Mouse (Mus musculus) gastrocnemius, adult 2 months (tissue): ENCODE results near the gene Kcnma1. TPM values are rescaled to one million over a fixed set of nuclear protein-coding genes. Genes with fewer than 3 reads are reported as not detected.
A peak's percentile ranks its signal among the peaks of the same experiment; 100 is the strongest.

Experiments used
- DNase-seq: peaks from one replicate; pipeline ENCODE4 v3.0.0; 2022
- H3K27ac ChIP-seq: fragments of 200-600 bp; 2 replicates; pipeline ENCODE4 v1.8.1; 2022; ENCODE audit warnings: mild to moderate bottlenecking
- H3K4me3 ChIP-seq: fragments of 200-600 bp; 2 replicates; pipeline ENCODE4 v1.8.1; 2022; ENCODE audit warnings: mild to moderate bottlenecking, moderate library complexity
- CTCF ChIP-seq: fragments of 200-600 bp; IDR thresholded peaks from 2 replicates; pipeline ENCODE4 v1.8.1; 2022; ENCODE audit warnings: antibody characterized with exemption, mild to moderate bottlenecking, moderate library complexity
- intact Hi-C: fragments of 180-260 bp; cut with DNase I; formaldehyde crosslinking; loops from one replicate; pipeline ENCODE4 v1.15.1; 2025
- total RNA-seq, 2 experiments: library from RNA; stranded (reverse); gene quantifications; 2 replicates each; pipeline ENCODE4 v1.2.3; 2021

The Kcnma1 gene
- total RNA-seq, 2 experiments from 2014 or later, result 52.6 to 80.4 TPM

DNA sequence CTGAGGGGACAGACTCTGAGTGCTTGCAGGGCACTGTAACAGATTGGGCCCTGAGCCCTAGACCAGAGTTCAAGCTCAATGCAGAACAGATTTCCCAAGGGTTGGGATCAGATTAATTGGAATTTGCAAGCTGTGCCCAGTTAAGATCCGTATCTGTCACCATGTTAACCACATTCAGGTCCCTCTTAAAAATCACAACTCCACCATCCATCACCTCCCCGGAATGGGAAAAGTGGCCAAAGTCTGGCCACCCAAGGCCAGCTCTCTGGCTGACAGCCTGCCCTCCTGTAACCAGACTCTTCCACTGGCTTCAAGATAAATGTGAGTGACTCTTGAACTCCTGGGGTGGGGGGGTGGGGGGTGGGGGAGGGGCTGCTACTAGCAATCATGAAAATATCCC is 70.4 kb downstream of the Kcnma1 start:
- no peak for TF ChIP-seq CTCF
- Histone ChIP-seq H3K4me3 (no peak overlapping the region), H3K27ac (peak overlapping the region; percentile 90)
- peak; percentile 82 for DNase-seq
- intact Hi-C loops, result loop anchor here (2.0 to 5.0 kb wide), 3 partner anchors 41 to 87 kb away; no protein-coding TSS in a partner anchor

DNA sequence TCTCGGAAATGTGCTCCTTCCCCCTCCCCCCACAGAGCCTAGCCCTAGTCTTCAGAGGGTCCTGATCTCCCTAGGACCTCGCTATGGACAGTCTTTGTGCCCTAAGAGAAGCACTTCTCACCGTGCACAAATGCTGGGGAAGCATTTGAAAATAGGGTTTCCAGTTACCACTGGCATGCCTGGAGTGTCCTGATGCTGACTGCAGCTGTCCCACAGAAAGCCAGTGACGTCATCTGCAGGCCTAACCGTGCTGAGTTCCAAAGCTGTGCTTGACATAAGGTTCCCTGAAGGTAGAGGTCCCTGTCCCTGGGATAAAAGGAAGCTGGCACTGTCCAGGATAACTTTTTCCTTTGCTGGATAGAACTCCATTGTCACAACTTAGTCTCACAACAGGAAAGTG is 71.1 kb downstream of the Kcnma1 start:
- no peak for TF ChIP-seq CTCF
- DNase-seq, result peak; percentile 79
- H3K4me3 ChIP-seq, result no peak overlapping the region
- H3K27ac ChIP-seq, result peak overlapping the region; percentile 90
- intact Hi-C loops, result loop anchor here (2.0 to 5.0 kb wide), 3 partner anchors 40 to 86 kb away; no protein-coding TSS in a partner anchor

DNA sequence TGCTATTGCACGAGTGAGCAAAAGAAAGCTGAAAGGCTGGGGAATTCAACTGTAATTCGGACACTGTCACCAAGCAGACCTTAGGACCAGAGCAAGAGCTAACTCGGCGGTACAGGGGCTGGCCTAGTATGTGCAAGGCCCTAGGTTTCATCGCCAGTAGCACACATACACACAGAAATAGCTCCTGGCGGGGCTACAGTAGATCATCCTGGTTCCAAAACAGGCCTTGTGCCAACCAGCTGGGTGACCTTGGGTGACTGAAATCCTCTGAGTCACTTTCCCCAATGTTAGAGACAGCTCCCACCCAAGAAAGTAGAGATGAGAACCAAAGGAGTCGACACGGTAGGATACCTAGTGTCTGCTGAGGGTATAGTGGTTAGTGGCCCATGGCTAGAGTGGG is 72.2 kb downstream of the Kcnma1 start:
- peak; percentile 83 for DNase-seq
- intact Hi-C loops, result loop anchor here (2.0 to 5.0 kb wide), 3 partner anchors 39 to 85 kb away; no protein-coding TSS in a partner anchor

DNA sequence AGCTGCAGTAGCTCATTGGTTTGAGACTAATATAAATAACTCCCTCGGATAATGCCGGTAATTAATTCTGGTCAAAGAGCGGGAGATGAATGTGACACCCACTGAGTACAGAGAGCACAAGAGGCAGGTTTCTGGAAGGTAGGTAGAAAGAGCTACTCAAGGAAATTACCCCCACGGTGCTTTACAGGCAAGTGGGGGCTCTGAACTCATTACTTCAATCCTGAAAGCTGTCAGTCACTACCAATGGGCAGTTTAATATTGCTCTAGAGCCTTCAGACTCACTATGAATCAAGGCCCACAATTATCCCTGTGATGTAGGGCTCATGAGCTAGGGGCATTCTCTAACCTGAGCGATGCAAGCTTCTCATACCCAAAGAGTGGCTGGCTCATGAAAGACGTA is 79.3 kb downstream of the Kcnma1 start:
- Histone ChIP-seq H3K4me3 (no peak overlapping the region), H3K27ac (no peak overlapping the region)
- TF ChIP-seq CTCF, result no peak
- intact Hi-C loops, result no loop called here
- DNase-seq, result no peak

More for the DNA sequence above, 72.2 kb downstream of the Kcnma1 start:
- peak overlapping the region; percentile 17; the same call in 1 of the 2 replicates for H3K4me3 ChIP-seq
- no peak for TF ChIP-seq CTCF
- peak overlapping the region; percentile 90 for H3K27ac ChIP-seq

DNA sequence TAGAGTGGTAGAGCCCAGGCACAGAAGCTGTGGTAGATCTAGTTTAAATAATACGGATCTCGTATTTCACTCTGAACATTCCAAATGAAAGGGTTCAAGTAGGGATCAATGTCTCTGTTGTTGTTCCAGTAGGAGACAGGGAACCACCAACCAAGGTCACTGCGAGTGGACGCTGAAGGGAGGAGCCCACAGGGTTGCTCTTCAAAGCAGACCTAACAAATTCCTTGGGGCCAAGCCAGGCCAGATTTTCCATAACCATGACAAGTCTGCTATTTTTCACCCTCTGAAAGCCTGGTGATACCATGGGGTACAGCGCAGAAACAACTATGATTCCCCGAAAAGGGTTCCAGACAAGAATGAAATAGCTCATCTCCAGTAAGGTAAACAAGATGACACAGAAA is 82.6 kb downstream of the Kcnma1 start:
- no peak overlapping the region for H3K4me3 ChIP-seq
- no peak for TF ChIP-seq CTCF
- intact Hi-C loops, result no loop called here
- peak overlapping the region; percentile 54 for H3K27ac ChIP-seq
- peak; percentile 60 for DNase-seq

DNA sequence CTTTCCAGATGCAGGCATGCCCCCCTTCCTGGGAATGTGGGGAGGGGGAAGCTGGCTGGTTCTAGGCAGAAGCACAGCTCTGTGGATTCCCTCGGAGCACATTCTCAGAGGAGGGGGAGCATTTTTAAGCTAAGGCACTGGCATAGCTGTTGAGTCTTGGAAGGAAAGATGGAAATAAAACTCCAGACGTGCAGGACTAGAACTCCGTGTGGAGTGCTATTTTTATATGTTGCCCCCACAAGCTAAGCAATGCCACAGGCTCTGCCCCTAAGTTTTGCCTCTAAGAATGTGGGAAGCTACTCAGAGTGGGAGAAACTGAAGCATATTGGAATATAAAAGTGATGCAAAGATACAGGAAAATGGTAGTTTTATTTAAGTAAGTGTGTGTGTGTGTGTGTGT is 85.1 kb downstream of the Kcnma1 start:
- TF ChIP-seq CTCF, result no peak
- H3K4me3 ChIP-seq, result no peak overlapping the region
- H3K27ac ChIP-seq, result peak overlapping the region; percentile 12; the same call in 1 of the 2 replicates
- no peak for DNase-seq
- intact Hi-C loops, result no loop called here

DNA sequence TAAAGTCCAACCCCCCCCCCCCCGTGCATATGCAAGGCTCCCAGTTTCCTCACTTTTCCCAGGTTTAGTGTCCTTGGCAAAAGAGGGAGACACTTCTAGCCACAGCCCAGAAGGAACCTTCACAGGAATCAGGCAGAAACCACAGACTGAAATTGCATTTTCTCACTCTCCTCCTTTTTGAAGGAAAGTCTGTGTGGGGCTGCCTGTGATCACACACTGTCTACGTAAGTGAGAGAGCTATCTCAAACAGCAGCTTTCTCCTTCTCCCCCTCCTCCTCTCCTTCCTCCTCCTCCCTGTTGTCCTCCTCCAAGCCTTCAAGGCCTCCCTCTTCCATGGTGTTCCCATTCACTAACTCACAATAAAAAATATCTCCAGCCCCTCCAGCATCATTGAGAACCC is 90.9 kb downstream of the Kcnma1 start:
- intact Hi-C loops, result no loop called here
- Histone ChIP-seq H3K4me3 (no peak overlapping the region), H3K27ac (peak overlapping the region; percentile 60)
- no peak for DNase-seq
- no peak for TF ChIP-seq CTCF

DNA sequence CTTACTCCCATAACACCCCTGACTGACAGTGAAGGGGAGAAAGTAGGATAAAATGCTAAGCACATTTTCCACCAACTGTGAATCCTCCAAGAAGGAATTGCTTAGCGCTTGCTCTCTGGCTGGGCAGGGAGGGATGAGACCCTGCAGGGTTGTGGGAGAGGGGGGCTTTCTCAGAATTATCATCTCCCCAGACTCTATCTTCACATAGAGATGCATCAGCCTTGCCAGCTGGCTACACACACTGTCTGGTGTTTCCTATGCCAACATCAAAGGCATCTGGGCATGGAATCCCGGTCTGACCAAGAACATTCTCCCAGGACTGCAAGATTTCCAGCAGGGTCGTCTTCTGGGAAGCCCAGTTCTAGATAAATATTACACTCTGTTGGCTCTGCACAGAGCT is 91.5 kb downstream of the Kcnma1 start:
- intact Hi-C loops, result no loop called here
- H3K27ac ChIP-seq, result peak overlapping the region; percentile 60; the same call in 1 of the 2 replicates
- TF ChIP-seq CTCF, result no peak
- no peak overlapping the region for H3K4me3 ChIP-seq
- peak; percentile 49 for DNase-seq

DNA sequence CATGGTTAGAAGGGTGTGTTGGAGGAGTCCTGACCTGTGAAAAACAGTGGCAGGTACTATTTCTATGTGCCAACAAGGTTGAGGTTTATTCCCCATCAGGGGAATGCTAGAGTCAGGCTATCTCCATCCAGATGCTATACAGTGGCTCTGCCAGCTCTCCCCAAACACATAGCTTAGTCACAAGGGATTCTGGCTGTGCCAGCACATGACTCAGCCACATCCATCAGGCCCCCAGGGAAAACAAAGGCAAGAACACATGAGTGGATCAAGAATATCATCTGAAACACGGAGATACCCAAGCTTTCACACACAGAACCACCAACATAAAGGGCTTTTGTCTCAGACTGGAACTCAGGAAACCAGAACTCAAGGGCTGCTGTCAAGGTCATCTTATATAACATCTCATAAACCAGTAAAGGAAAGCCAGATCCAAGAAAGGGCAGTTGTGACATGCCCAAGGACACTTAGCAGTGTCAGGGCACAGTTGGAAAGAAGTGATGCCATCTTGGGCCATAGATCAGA is 103.1 kb downstream of the Kcnma1 start:
- no peak for DNase-seq
- Histone ChIP-seq H3K4me3 (no peak overlapping the region), H3K27ac (peak overlapping the region; percentile 35)
- no peak for TF ChIP-seq CTCF
- intact Hi-C loops, result no loop called here

DNA sequence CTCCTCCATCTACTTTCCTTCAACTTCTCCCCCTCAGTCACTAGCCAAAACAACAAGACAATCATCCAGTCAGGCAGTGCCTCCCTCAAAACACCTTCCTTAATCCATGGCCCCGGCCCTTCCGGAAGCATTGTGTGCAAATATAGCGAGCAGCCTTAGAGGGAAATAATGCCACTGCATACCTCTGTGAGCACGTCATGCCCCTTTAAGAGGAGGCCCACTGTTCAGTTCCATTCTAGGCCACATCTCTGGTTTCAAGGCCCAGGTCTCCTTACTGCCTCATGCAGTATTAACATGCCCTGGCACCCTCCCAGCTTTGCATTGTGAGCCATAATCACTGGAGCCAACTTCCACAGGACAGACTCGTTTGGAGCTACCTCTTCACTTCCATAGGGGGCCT is 105.7 kb downstream of the Kcnma1 start:
- no peak for DNase-seq
- TF ChIP-seq CTCF, result no peak
- Histone ChIP-seq H3K27ac (peak overlapping the region; percentile 46), H3K4me3 (no peak overlapping the region)
- intact Hi-C loops, result no loop called here

DNA sequence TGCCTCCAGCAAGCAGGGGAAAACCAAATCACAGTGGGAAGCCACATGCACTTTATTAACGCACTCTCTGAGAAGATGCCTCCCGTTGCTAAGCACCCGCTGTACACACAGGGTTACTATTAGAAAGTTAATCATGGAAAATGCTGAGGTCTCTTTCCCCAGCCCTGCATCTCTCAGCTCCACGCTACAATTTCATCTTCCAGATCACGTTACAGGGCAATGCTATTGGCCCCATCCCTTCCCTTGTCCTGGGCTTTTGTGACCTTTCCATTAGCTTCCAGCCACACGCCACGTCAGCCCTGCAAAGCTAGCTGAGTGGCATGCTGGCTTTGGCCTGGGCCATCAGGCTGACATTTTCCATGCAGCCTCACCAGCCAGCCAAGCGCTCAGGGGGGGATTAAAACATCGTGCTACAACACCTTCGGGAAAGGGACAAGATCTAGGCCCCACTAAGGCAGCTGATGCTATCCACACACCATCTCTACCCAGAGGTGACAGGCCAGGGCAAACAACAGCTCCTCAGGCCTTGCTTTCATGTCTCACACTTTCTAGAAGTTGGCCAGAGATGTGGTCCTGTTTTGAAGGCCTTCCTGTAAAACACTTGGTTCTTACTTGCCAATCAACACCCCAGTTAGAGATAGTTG is 111.5 kb downstream of the Kcnma1 start:
- Histone ChIP-seq H3K27ac (peak overlapping the region; percentile 91), H3K4me3 (no peak overlapping the region)
- TF ChIP-seq CTCF, result no peak
- peak; percentile 88 for DNase-seq
- intact Hi-C loops, result loop anchor here (2.0 to 5.0 kb wide), 2 partner anchors 40 to 100 kb away; no protein-coding TSS in a partner anchor

DNA sequence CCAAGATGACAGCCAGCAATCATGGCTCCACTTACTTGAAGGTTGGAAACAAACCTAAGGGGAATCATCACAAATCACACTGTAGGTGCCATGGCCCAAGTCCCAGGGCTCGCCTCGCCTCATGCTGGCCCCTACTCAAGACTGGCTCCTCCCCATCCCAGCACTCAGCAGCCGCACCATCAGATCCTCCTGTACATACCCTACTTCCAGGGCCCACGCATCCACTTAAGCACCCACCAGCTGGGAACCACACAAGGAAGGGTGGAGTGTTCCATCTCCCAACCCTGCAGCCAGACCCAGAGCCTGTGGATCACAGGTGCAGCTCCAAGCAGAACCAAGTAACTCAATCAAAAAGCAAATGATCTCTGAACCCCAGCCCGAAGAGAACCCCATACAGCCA is 114.8 kb downstream of the Kcnma1 start:
- intact Hi-C loops, result no loop called here
- no peak for TF ChIP-seq CTCF
- no peak for DNase-seq
- H3K4me3 ChIP-seq, result no peak overlapping the region
- H3K27ac ChIP-seq, result no peak overlapping the region

DNA sequence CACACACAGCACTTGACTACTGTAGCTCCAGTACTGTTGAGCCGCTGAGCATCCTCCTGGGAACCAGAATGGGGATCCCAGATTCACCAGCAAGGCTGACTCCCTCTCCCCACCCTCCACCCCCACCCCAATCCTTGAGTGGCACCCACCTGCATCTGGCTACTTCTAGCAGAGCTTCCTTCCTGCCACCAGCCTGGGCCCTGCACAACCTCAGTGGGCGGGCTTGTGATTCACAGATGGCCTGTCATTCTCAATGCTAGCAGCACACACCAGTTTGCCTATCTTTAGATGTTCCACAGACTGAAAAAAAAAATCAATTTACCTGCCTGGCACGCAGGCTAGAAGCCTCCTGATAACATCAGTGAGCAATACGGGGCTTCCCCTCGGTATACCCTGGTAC is 116.5 kb downstream of the Kcnma1 start:
- Histone ChIP-seq H3K4me3 (no peak overlapping the region), H3K27ac (no peak overlapping the region)
- intact Hi-C loops, result no loop called here
- no peak for TF ChIP-seq CTCF
- DNase-seq, result no peak

DNA sequence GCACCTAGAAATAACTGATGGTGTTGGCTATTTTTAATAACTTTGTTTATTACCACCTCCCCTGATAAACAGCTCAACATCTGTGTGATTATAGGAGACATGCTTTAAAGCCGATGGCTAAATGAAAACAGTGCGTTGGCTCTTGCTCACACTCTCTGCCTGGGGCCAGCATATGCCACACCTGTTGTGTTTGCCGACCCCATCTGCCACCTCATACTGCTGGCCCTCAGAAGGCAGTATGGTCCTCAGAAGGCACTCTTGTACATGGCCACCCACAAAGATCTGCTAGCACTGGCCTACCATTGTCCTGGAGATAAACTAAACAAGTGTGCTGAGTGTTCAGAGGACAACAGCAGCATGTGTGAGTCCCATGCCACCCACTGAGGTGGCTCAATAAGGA is 118.3 kb downstream of the Kcnma1 start:
- intact Hi-C loops, result no loop called here
- H3K27ac ChIP-seq, result peak overlapping the region; percentile 25; the same call in 1 of the 2 replicates
- no peak for DNase-seq
- H3K4me3 ChIP-seq, result no peak overlapping the region
- TF ChIP-seq CTCF, result no peak
